Mouse (Mus musculus) intestine, embryonic 15.5 days (tissue): ENCODE measurements at regions not wholly inside any gene's neighbourhood (a gene's known extent, or its start where the extent isn't known, plus 50 kb on each side); places are given as distances from the start of the nearest gene placed in this dataset.

ENCODE experiments used
- ATAC-seq: fragments of 200-750 bp; cut with Nextera tagmentation; 2 replicates; pipeline ENCODE4 v1.8.0; 2017; ENCODE audit warnings: moderate TSS enrichment, moderate library complexity
- H3K27ac ChIP-seq: fragments of 300-500 bp; sonication (generic); 2 replicates; pipeline ENCODE4 v1.5.1; 2015; ENCODE audit warnings: mild to moderate bottlenecking, inconsistent platforms
- H3K27me3 ChIP-seq: fragments of 300-500 bp; sonication (generic); replicated peaks from 2 replicates; pipeline ENCODE4 v1.6.1; 2015; ENCODE audit warnings: inconsistent platforms
- H3K36me3 ChIP-seq: fragments of 300-500 bp; sonication (generic); 2 replicates; pipeline ENCODE4 v1.6.1; 2015; ENCODE audit warnings: inconsistent platforms
- H3K4me1 ChIP-seq: fragments of 300-500 bp; sonication (generic); replicated peaks from 2 replicates; pipeline ENCODE4 v1.6.1; 2015; ENCODE audit warnings: inconsistent platforms
- H3K4me2 ChIP-seq: fragments of 300-500 bp; sonication (generic); replicated peaks from 2 replicates; pipeline ENCODE4 v1.6.1; 2015; ENCODE audit warnings: mild to moderate bottlenecking, inconsistent platforms
- H3K4me3 ChIP-seq: fragments of 300-500 bp; sonication (generic); replicated peaks from 2 replicates; pipeline ENCODE4 v1.5.1; 2015; ENCODE audit warnings: inconsistent platforms
- H3K9ac ChIP-seq: fragments of 300-500 bp; sonication (generic); 2 replicates; pipeline ENCODE4 v1.6.1; 2015; ENCODE audit warnings: inconsistent platforms
- H3K9me3 ChIP-seq: fragments of 300-500 bp; sonication (generic); 2 replicates; pipeline ENCODE4 v1.6.1; 2016; ENCODE audit warnings: inconsistent platforms
- WGBS: fragments of 180-500 bp; shearing (Covaris S2); methylation state at CpG from one replicate; pipeline ENCODE4 v1.1.7; 2015; 5-methylcytosine and 5-hydroxymethylcytosine counted together

DNA sequence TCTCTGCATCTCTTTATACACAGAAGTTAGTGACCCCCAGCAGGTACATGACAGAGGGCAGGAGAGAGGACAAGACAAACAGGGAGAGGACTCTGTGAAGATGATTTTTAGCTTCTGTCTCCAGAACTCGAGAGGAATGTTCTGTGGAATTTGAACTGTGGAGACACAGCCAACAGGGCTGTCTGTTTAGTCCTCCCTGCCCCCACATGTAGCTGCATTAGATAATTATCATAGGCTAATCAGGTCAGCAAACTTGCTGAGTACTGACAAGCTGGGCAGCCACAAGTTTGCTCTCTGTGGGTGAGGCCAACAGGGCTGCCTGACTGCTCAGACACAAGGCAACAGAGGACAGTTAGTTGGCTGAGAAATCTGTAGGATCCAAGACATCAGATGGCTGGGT lies 329.0 kb upstream of the Zfp462 start:
- no peak for ATAC-seq
- 8% methylated on average over 1 of the region's 1 CpGs for WGBS

DNA sequence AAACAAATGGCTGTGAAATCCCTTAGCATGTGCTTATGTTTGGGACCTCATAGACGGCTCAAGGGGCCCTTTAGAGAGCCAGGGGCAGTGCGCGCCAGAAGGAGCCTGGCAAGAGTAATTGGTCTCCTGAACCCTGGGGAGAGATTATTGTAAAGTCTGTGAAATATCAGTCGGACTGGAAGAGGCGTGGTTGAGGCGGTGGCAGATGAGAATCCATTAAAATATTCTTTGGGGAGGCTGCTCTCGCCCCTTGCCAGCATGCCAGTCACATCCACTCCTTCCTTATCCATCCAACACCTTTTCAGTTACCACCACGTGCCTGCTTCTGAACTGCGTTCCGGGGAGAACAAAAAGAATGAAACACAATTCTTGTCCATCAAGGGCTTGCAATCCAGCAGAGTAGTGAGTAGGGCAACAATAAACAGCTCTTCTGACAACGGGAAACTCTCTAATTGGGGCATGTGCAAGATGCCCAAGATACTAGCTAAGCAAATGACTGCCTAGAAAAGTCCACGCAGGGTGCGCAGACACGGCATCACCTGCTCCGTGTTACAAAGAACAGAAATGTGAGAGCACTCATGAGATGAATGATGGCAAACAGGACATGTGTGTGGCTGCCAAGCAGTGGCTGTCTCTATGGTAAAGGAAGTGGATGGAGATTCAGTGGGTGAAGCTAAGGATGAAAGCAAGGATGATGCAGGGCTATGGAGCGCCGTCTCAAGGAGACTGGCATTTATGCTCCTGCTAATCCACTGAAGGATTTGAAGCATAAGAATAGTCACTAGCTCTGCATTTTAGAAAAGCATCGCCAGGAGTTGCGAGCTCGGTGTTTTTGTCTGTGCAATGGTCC lies 320.6 kb upstream of the Zfp462 start:
- Histone ChIP-seq H3K9me3 (no peaks in the 10 kb centered on the region), H3K4me3 (no peak overlapping the region), H3K9ac (no peak overlapping the region), H3K4me2 (no peak overlapping the region), H3K27me3 (no peaks in the 10 kb centered on the region), H3K27ac (no peak overlapping the region), H3K4me1 (no peaks in the 10 kb centered on the region), H3K36me3 (no peaks in the 10 kb centered on the region)
- 79% methylated on average over 20 of the region's 20 CpGs for WGBS
- no peak for ATAC-seq

More for the DNA sequence above, 329.0 kb upstream of the Zfp462 start:
- Histone ChIP-seq H3K4me3 (no peak overlapping the region), H3K36me3 (no peaks in the 10 kb centered on the region), H3K27ac (no peak overlapping the region), H3K4me1 (no peaks in the 10 kb centered on the region), H3K27me3 (no peaks in the 10 kb centered on the region), H3K4me2 (no peak overlapping the region), H3K9ac (no peak overlapping the region), H3K9me3 (no peaks in the 10 kb centered on the region)

DNA sequence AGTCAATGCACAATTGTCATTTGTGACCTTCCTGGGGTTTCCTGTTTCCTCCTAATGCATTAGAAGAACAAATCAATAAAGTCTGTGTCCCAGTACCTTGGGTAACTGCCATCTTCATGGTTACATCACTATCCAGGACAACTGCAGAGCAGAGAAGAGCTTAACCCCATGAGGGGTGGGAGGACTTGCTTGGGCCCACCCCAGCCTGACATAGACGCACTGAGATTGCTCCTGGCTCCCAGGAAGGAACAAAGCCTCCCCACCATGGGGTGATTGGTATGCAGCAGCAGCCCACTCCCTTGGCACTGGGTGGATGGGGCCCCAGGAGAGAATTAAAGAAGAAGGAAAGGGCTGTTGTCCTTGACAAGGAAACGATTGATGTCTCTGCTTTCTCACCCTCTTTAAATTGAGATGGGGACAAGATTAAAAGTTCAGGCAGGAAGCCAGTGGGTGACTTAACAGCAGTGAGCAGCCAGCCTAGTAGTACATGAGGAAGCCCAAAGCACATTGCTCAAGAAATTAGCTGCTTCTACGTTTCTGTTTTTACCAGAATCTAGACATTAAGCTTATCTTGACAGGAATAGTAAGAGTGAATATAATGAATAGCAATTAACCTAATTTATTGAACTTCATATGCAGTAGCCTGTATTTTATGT lies 307.7 kb upstream of the Zfp462 start:
- Histone ChIP-seq H3K27me3 (no peaks in the 10 kb centered on the region), H3K9ac (no peak overlapping the region), H3K9me3 (no peaks in the 10 kb centered on the region), H3K4me2 (no peak overlapping the region), H3K4me3 (no peak overlapping the region), H3K27ac (no peak overlapping the region), H3K4me1 (no peaks in the 10 kb centered on the region), H3K36me3 (no peaks in the 10 kb centered on the region)
- WGBS, result 30% methylated on average over 3 of the region's 3 CpGs
- no peak for ATAC-seq

DNA sequence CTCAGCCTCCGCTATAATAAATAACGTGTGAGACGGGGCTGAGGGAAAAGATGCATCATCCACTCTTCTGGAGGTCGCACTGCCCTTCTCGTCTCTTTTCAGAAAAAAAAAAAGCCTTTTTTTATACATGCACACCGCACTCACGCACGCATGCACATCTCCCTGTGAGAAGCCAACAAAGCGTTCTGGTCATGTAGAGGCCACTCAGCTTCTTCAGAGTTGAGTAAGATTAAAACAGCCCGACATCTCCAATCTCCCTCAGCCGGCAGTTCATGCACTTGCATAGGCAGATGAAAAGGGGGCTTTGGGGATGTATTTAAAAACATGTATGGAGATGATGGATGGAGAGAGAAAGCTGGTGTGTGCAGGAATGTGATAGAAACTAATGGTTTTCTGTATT lies 298.8 kb upstream of the Zfp462 start:
- no peak overlapping the region for H3K4me3 ChIP-seq
- no peak overlapping the region for H3K27ac ChIP-seq
- H3K4me2 ChIP-seq, result no peak overlapping the region
- H3K9ac ChIP-seq, result no peak overlapping the region
- no peaks in the 10 kb centered on the region for H3K27me3 ChIP-seq
- no peak for ATAC-seq
- H3K4me1 ChIP-seq, result no peaks in the 10 kb centered on the region
- H3K9me3 ChIP-seq, result no peaks in the 10 kb centered on the region
- no peaks in the 10 kb centered on the region for H3K36me3 ChIP-seq
- WGBS, result 75% methylated on average over 11 of the region's 11 CpGs

DNA sequence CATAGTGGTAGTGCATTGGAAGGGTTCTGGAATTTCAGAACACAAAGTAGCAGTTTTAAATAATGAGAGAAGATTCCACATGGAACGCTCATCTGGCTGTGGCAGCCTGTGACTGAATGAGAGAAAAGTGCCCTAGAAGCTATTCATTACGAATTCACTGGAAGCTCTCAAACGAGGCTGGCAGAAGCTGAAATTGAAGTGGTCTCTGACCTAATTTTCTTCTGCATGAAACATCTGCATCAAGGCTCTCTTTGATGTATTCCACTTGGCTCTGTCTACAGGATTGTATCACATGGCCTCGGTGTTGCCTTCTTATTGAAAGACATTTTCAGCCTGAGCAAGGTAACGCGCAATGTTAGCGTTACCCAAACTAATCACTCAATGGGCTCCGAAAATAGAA lies 298.4 kb upstream of the Zfp462 start:
- H3K36me3 ChIP-seq, result no peaks in the 10 kb centered on the region
- 65% methylated on average over 8 of the region's 8 CpGs for WGBS
- no peaks in the 10 kb centered on the region for H3K27me3 ChIP-seq
- no peaks in the 10 kb centered on the region for H3K9me3 ChIP-seq
- no peak overlapping the region for H3K9ac ChIP-seq
- no peak for ATAC-seq
- no peaks in the 10 kb centered on the region for H3K4me1 ChIP-seq
- no peak overlapping the region for H3K4me2 ChIP-seq
- H3K4me3 ChIP-seq, result no peak overlapping the region
- no peak overlapping the region for H3K27ac ChIP-seq

DNA sequence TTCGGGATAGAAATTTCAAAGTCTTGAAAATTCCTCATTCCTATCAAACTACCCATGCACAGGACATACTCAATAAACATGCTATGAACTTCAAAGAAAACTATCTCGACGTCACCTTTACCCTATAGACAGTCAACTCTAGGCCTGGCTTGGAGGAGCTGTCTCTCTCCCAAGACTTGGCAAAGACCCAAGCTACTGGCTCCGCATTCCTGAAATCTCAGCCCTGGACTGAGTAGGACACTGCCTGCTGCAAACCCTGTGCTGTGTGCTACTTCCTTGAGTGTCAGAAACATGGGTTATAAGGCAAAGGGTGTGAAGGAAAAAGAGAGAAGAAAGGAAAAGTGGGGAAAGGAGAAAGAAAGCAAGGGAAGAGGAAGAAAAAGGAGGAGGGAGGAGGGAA lies 296.6 kb upstream of the Zfp462 start:
- no peak overlapping the region for H3K27ac ChIP-seq
- no peak for ATAC-seq
- H3K9me3 ChIP-seq, result no peaks in the 10 kb centered on the region
- H3K9ac ChIP-seq, result no peak overlapping the region
- H3K4me1 ChIP-seq, result no peaks in the 10 kb centered on the region
- no peak overlapping the region for H3K4me3 ChIP-seq
- H3K27me3 ChIP-seq, result no peaks in the 10 kb centered on the region
- 74% methylated on average over 4 of the region's 4 CpGs for WGBS
- H3K4me2 ChIP-seq, result no peak overlapping the region
- no peaks in the 10 kb centered on the region for H3K36me3 ChIP-seq

DNA sequence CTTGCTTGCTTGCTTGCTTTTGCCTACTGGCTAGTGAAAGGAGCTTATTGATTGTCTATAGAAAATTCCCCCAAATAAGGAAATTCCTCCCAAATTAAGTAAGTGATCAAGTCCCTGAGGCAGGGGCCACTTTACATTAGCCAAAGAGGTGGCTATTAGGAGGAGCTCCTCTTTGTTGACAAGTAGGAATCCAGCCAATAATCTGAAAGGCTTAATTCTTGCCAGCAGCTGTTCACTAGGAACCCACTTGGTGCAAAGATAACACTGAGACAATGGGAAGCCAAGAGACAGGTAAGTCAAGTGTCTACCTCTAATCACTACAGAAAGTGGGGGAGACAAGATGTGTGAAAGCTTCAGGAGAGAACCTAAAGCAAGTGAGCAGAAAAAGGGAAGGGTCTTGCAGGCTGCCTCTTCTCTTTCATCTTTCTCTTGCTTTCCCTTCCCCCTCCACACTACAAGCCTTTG lies 293.2 kb upstream of the Zfp462 start:
- H3K36me3 ChIP-seq, result no peaks in the 10 kb centered on the region
- no peak overlapping the region for H3K9ac ChIP-seq
- H3K4me1 ChIP-seq, result no peaks in the 10 kb centered on the region
- H3K9me3 ChIP-seq, result no peaks in the 10 kb centered on the region
- no peak overlapping the region for H3K4me3 ChIP-seq
- no peak overlapping the region for H3K27ac ChIP-seq
- no peak overlapping the region for H3K4me2 ChIP-seq
- ATAC-seq, result no peak
- no peaks in the 10 kb centered on the region for H3K27me3 ChIP-seq

DNA sequence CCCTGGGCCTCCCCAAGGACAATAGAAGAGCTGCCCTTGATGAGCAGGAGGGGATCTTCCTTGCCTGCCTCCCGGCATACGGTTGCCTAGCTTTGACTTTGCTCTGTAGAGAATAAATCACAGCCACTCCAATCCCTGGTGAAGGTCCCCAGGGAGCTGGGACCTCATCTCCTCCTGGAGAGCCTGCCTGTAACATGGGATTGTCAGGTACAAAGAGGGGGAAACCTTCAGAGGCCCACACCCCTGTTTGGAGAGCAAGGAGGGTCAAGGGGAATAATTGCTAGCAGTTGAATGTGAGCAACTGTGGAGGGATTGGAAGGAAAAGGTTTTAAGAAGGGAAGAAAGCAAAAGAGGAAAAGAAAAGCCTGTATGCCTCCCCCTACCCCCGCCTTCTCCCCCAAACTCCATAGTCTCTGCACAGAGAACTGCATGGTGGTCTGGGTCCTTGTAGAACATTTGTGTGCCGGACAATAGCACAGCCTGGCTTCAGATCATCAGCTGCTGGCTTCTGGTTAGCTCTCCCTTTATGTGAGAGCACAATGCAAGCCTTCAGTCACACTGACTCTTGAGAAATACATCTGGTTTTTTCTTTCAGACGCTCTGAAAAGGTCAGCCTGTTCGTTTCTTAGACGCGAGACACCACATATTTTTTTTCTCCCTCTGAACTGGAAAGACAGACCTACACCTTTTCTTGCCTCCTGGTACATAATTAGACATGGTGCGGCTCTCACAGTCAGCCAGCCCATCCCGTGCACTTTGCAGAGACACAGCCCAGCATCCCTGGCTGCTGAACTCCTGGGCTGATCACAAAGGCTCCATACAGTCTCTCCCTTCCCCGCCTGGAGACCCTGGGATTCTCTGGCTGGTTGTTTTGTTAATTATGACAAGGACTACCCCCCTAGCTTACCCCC lies 292.5 kb upstream of the Zfp462 start:
- Histone ChIP-seq H3K4me2 (no peak overlapping the region), H3K4me1 (no peaks in the 10 kb centered on the region), H3K36me3 (no peaks in the 10 kb centered on the region), H3K9ac (no peak overlapping the region), H3K27me3 (no peaks in the 10 kb centered on the region), H3K27ac (0 out of 2 replicates have a peak overlapping the region, but pooled peaks have one; percentile 0), H3K4me3 (no peak overlapping the region), H3K9me3 (no peaks in the 10 kb centered on the region)
- 58% methylated on average over 11 of the region's 11 CpGs for WGBS
- peak; percentile 23; the same call in 1 of the 2 replicates for ATAC-seq

DNA sequence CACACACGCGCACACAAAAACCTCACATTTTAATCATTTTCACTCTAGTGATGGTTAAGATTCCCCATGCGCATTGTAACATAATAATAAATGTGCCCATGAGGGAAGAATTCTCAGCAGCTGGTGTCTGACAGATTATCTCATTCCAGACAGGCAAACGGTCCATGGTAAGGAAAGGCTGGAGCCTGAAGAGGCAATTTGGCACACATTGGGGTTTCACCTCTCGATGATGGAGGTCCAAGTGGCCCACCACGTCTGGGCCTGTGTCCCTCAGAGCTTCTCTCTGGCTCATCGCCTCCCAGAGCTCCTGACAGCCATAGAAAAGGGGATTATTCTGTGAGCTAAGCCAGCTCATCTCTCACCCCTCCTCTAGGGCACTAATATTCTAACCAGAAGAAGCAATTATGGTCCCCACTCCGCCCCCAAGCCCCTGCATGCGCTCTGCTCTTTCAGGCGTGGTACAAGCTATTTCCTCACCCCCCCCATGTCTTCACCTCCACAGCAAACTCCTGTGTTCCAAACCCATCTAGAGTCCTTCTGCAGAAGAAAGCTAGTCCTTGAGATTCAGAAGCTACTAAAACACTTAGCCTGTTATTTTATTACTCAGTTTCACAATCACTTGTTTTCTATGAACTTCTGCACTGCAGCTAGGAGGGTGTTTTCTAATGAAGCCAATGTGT lies 291.6 kb upstream of the Zfp462 start:
- Histone ChIP-seq H3K4me2 (no peak overlapping the region), H3K9ac (no peak overlapping the region), H3K4me3 (no peak overlapping the region), H3K27me3 (no peaks in the 10 kb centered on the region), H3K9me3 (no peaks in the 10 kb centered on the region), H3K36me3 (no peaks in the 10 kb centered on the region), H3K27ac (no peak overlapping the region), H3K4me1 (no peaks in the 10 kb centered on the region)
- 68% methylated on average over 10 of the region's 10 CpGs for WGBS
- ATAC-seq, result no peak; the same call in 1 of the 2 replicates
